Mouse (Mus musculus) embryonic stem cell, embryonic (primary cell): ENCODE measurements around the gene Fam177a.
"Not testable (repeated sequence)": the region's sequence is repeated elsewhere in the genome, so short reads cannot be mapped to it uniquely, and the experiment has no call there.

Source experiments
- CTCF ChIA-PET, 4 experiments: fragments of 300-600 bp in 2 of 4; fragments of 350-600 bp in 2 of 4; sonication (Branson Sonifier 250); formaldehyde crosslinking; loops; one replicate each; lab custom pipeline; 2022; ENCODE audit warnings: inconsistent platforms in 2 of 4; lab: Charles Lee
- POLR2A ChIA-PET, 4 experiments: fragments of 300-600 bp in 2 of 4; fragments of 350-600 bp in 2 of 4; sonication (Branson Sonifier 250); formaldehyde crosslinking; loops; one replicate each; lab custom pipeline; 2022; ENCODE audit warnings: antibody characterized with exemption in 4 of 4, inconsistent platforms in 1 of 4; lab: Charles Lee

Gene Fam177a

GRCm38 (mm10) chr12:55124242-55124641 lies at the start of gene Fam177a:
TSS of gene Fam177a (plus strand) at chr12:55124469.
- POLR2A ChIA-PET, CTCF ChIA-PET: not testable (repeated sequence)

- ChIA-PET POLR2A (interaction anchor here in 1 of 4 experiments (0.8 kb wide), 1 partner anchor 9 kb away, joined by 3 read pairs; no protein-coding TSS in a partner anchor), CTCF (no interaction called here)
Measured at GRCm38 (mm10) chr12:55075296-55075695, 49.0 kb upstream of the Fam177a start.

GRCm38 (mm10) chr12:55078706-55079105 lies 45.6 kb upstream of the Fam177a start:
- POLR2A ChIA-PET: interaction anchor here in 1 of 4 experiments (1.2 kb wide), 1 partner anchor 211 kb away, joined by 3 read pairs; no protein-coding TSS in a partner anchor
- CTCF ChIA-PET: not testable (repeated sequence)

GRCm38 (mm10) chr12:55079726-55080600 lies 44.3 kb upstream of the Fam177a start, which contains the start of the genes 2700097O09Rik and Srp54a:
TSS of gene 2700097O09Rik (minus strand) at chr12:55080110.
TSS of gene Srp54a (plus strand) at chr12:55080262.
- POLR2A ChIA-PET: interaction anchor here in 2 of 4 experiments (0.6 to 2.0 kb wide), 12 partner anchors 9 to 382 kb away, joined by 3 to 5 read pairs (median 4); partner anchors contain the start of genes Ppp2r3c (in 2 of the 2) and Gm20403 (in 1 of the 2)
- CTCF ChIA-PET: not testable (repeated sequence)

- POLR2A ChIA-PET: interaction anchor here in 2 of 4 experiments (0.9 to 2.0 kb wide), 8 partner anchors 9 to 383 kb away, joined by 3 to 5 read pairs (median 5); partner anchors contain the start of genes Ppp2r3c (in 2 of the 2) and Gm20403 (in 1 of the 2)
- CTCF ChIA-PET: not testable (repeated sequence)
Measured at GRCm38 (mm10) chr12:55080601-55080942, 43.7 kb upstream of the Fam177a start.

- POLR2A ChIA-PET, CTCF ChIA-PET: not testable (repeated sequence)
Measured at GRCm38 (mm10) chr12:55092127-55092526, 32.1 kb upstream of the Fam177a start.

- CTCF ChIA-PET, POLR2A ChIA-PET: not testable (repeated sequence)
Measured at GRCm38 (mm10) chr12:55112616-55113015, 11.7 kb upstream of the Fam177a start.

- POLR2A ChIA-PET, CTCF ChIA-PET: not testable (repeated sequence)
Measured at GRCm38 (mm10) chr12:55124731-55125130, 462 bp downstream of the Fam177a start.

- POLR2A ChIA-PET, CTCF ChIA-PET: not testable (repeated sequence)
Measured at GRCm38 (mm10) chr12:55135540-55135939, 11.3 kb downstream of the Fam177a start.

GRCm38 (mm10) chr12:55137859-55138258 lies 13.6 kb downstream of the Fam177a start:
- CTCF ChIA-PET, POLR2A ChIA-PET: not testable (repeated sequence)

- POLR2A ChIA-PET: not testable (repeated sequence)
Measured at GRCm38 (mm10) chr12:55154559-55155448, 30.5 kb downstream of the Fam177a start, which contains the start of gene Srp54b. TSS of gene Srp54b (plus strand) at chr12:55155104.

GRCm38 (mm10) chr12:55155449-55155783 lies 31.1 kb downstream of the Fam177a start:
- CTCF ChIA-PET, POLR2A ChIA-PET: not testable (repeated sequence)

More at GRCm38 (mm10) chr12:55154559-55155448, 30.5 kb downstream of the Fam177a start, which contains the start of gene Srp54b:
- CTCF ChIA-PET: not testable (repeated sequence)

- CTCF ChIA-PET, POLR2A ChIA-PET: not testable (repeated sequence)
Measured at GRCm38 (mm10) chr12:55167034-55167557, 42.8 kb downstream of the Fam177a start.

GRCm38 (mm10) chr12:55187686-55188085 lies 63.4 kb downstream of the Fam177a start:
- CTCF ChIA-PET, POLR2A ChIA-PET: not testable (repeated sequence)

GRCm38 (mm10) chr12:55189127-55189526 lies 64.9 kb downstream of the Fam177a start:
- POLR2A ChIA-PET, CTCF ChIA-PET: not testable (repeated sequence)
